Mouse (Mus musculus) stomach, postnatal 0 days (tissue): ENCODE data around the gene Ddc. TPM values are rescaled to one million over a fixed set of nuclear protein-coding genes. Genes with fewer than 3 reads are reported as not detected.

Experiments
- ATAC-seq: fragments of 200-750 bp; cut with Nextera tagmentation; 2 replicates; pipeline ENCODE4 v1.8.0; 2017; ENCODE audit not compliant: low FRiP score, low TSS enrichment
- DNase-seq: peaks from one replicate; pipeline ENCODE4 v3.0.0-alpha.2; 2016; ENCODE audit warnings: low spot score
- H3K27ac ChIP-seq: fragments of 300-500 bp; sonication (generic); replicated peaks from 2 replicates; pipeline ENCODE4 v1.5.1; 2014; ENCODE audit warnings: mild to moderate bottlenecking, control low read depth
- H3K27me3 ChIP-seq: fragments of 300-500 bp; sonication (generic); 2 replicates; pipeline ENCODE4 v1.6.1; 2014; ENCODE audit warnings: low read length; ENCODE audit not compliant: control insufficient read depth, insufficient read depth
- H3K36me3 ChIP-seq: fragments of 300-500 bp; sonication (generic); 2 replicates; pipeline ENCODE4 v1.6.1; 2014; ENCODE audit warnings: low read length, mixed read lengths; ENCODE audit not compliant: control insufficient read depth, insufficient read depth
- H3K4me1 ChIP-seq: fragments of 300-500 bp; sonication (generic); replicated peaks from 2 replicates; pipeline ENCODE4 v1.6.1; 2014; ENCODE audit warnings: antibody characterized with exemption; ENCODE audit not compliant: control insufficient read depth, insufficient read depth
- H3K4me2 ChIP-seq: fragments of 300-500 bp; sonication (generic); replicated peaks from 2 replicates; pipeline ENCODE4 v1.6.1; 2014; ENCODE audit warnings: low read depth, mild to moderate bottlenecking, control low read depth, moderate library complexity
- H3K4me3 ChIP-seq: fragments of 300-500 bp; sonication (generic); 2 replicates; pipeline ENCODE4 v1.5.1; 2014; ENCODE audit warnings: low read depth, low read length, control low read depth
- H3K9ac ChIP-seq: fragments of 300-500 bp; sonication (generic); 2 replicates; pipeline ENCODE4 v1.6.1; 2014; ENCODE audit warnings: mild to moderate bottlenecking, low read length, control low read depth, mixed read lengths
- H3K9me3 ChIP-seq: fragments of 300-500 bp; sonication (generic); 2 replicates; pipeline ENCODE4 v1.6.1; 2016; ENCODE audit warnings: low read length; ENCODE audit not compliant: control insufficient read depth
- CTCF ChIP-seq: IDR thresholded peaks from 2 replicates; pipeline ENCODE4 v1.5.1; 2016; ENCODE audit warnings: antibody characterized with exemption, low read depth, mild to moderate bottlenecking, moderate library complexity
- EP300 ChIP-seq: optimal IDR thresholded peaks from 2 replicates; pipeline ENCODE3; 2016; ENCODE audit warnings: antibody characterized with exemption
- WGBS: fragments of 180-500 bp; shearing (Covaris S2); extraction: QIAGEN DNeasy Blood & Tissue Kit; methylation state at CpG from one replicate; pipeline ENCODE4 v1.1.7; 2014; 5-methylcytosine and 5-hydroxymethylcytosine counted together
- polyA plus RNA-seq: library from polyadenylated mRNA; unstranded; fragments of >200 nt; fragmentation: Nextera tagmentation; extraction: Ambion mirVana; gene quantifications from 2 replicates; pipeline ENCODE4 v1.2.1, GENCODE M21; 2015

Gene Ddc
- polyA plus RNA-seq, 1 experiment from 2014 or later, result 24.1 TPM

GRCm38 (mm10) chr11:11923900-11924299 is 26.0 kb upstream of the Ddc start:
- Histone ChIP-seq H3K27me3 (no peaks in the 10 kb centered on the region), H3K4me1 (no peaks in the 10 kb centered on the region), H3K9me3 (no peaks in the 10 kb centered on the region), H3K36me3 (no peaks in the 10 kb centered on the region), H3K27ac (no peak overlapping the region), H3K9ac (no peak overlapping the region), H3K4me2 (no peak overlapping the region), H3K4me3 (no peak overlapping the region)
- ATAC-seq (no peak), DNase-seq (no peak)
- WGBS, result 64% methylated on average over 3 of the region's 3 CpGs
- no peak for TF ChIP-seq CTCF
- no peak for TF ChIP-seq EP300

GRCm38 (mm10) chr11:11923345-11923744 is 25.4 kb upstream of the Ddc start:
- TF ChIP-seq CTCF (no peak), EP300 (no peak)
- DNase-seq, result no peak

GRCm38 (mm10) chr11:11922106-11922505 is 24.2 kb upstream of the Ddc start:
- Histone ChIP-seq H3K9me3 (no peaks in the 10 kb centered on the region), H3K27ac (no peak overlapping the region), H3K36me3 (no peaks in the 10 kb centered on the region), H3K4me3 (no peak overlapping the region), H3K4me1 (no peaks in the 10 kb centered on the region), H3K4me2 (no peak overlapping the region), H3K27me3 (no peaks in the 10 kb centered on the region), H3K9ac (no peak overlapping the region)
- ATAC-seq, result no peak
- DNase-seq, result no peak
- TF ChIP-seq CTCF, result no peak
- TF ChIP-seq EP300, result no peak
- WGBS, result 82% methylated on average over 2 of the region's 2 CpGs

More at GRCm38 (mm10) chr11:11923345-11923744, 25.4 kb upstream of the Ddc start:
- H3K27ac ChIP-seq, result no peak overlapping the region
- H3K27me3 ChIP-seq, result no peaks in the 10 kb centered on the region
- no peak overlapping the region for H3K4me3 ChIP-seq
- H3K4me2 ChIP-seq, result no peak overlapping the region
- 69% methylated on average over 3 of the region's 3 CpGs for WGBS
- no peaks in the 10 kb centered on the region for H3K36me3 ChIP-seq
- ATAC-seq, result 0 out of 2 replicates have a peak, but pooled peaks have one; percentile 60
- H3K4me1 ChIP-seq, result no peaks in the 10 kb centered on the region
- H3K9me3 ChIP-seq, result no peaks in the 10 kb centered on the region
- no peak overlapping the region for H3K9ac ChIP-seq

- H3K4me2 ChIP-seq, result no peak overlapping the region
- H3K9me3 ChIP-seq, result no peaks in the 10 kb centered on the region
- no peaks in the 10 kb centered on the region for H3K36me3 ChIP-seq
- WGBS, result 40% methylated on average over 7 of the region's 7 CpGs
- no peak overlapping the region for H3K4me3 ChIP-seq
- H3K27me3 ChIP-seq, result no peaks in the 10 kb centered on the region
- TF ChIP-seq EP300 (no peak), CTCF (no peak)
- DNase-seq (no peak), ATAC-seq (no peak)
- 0 out of 2 replicates have a peak overlapping the region, but pooled peaks have one; percentile 25 for H3K27ac ChIP-seq
- H3K4me1 ChIP-seq, result no peaks in the 10 kb centered on the region
- no peak overlapping the region for H3K9ac ChIP-seq
These were observed 9.9 kb upstream of the Ddc start for GRCm38 (mm10) chr11:11907703-11908413.

- Histone ChIP-seq H3K9me3 (no peaks in the 10 kb centered on the region), H3K27ac (no peak overlapping the region), H3K9ac (no peak overlapping the region), H3K36me3 (no peaks in the 10 kb centered on the region), H3K27me3 (no peaks in the 10 kb centered on the region), H3K4me2 (no peak overlapping the region), H3K4me3 (no peak overlapping the region), H3K4me1 (no peaks in the 10 kb centered on the region)
- DNase-seq (no peak), ATAC-seq (no peak)
- TF ChIP-seq CTCF (no peak), EP300 (no peak)
These were observed 7.6 kb upstream of the Ddc start for GRCm38 (mm10) chr11:11905518-11905917.

- H3K4me2 ChIP-seq, result no peak overlapping the region
- no peaks in the 10 kb centered on the region for H3K9me3 ChIP-seq
- no peak for TF ChIP-seq CTCF
- no peak for TF ChIP-seq EP300
- H3K4me1 ChIP-seq, result no peaks in the 10 kb centered on the region
- ATAC-seq (no peak), DNase-seq (no peak)
- WGBS, result 69% methylated on average over 5 of the region's 5 CpGs
- no peaks in the 10 kb centered on the region for H3K27me3 ChIP-seq
- no peak overlapping the region for H3K9ac ChIP-seq
- no peak overlapping the region for H3K4me3 ChIP-seq
- H3K27ac ChIP-seq, result no peak overlapping the region
- H3K36me3 ChIP-seq, result no peaks in the 10 kb centered on the region
These were observed 7.1 kb upstream of the Ddc start for GRCm38 (mm10) chr11:11904995-11905394.
